Mouse (Mus musculus) stomach, adult 2 months (tissue): ENCODE measurements around the gene Zc3h18. TPM values are rescaled to one million over a fixed set of nuclear protein-coding genes. Genes with fewer than 3 reads are reported as not detected.

ENCODE experiments used
- polyA plus RNA-seq: library from polyadenylated mRNA; depleted of rRNA; stranded (reverse); fragments of >200 nt; gene quantifications from 2 replicates; pipeline ENCODE4 v1.2.3, GENCODE M21; 2012; rRNA removed

The Zc3h18 gene
- polyA plus RNA-seq, result 8.7 and 12.0 TPM in 2 replicates

DNA sequence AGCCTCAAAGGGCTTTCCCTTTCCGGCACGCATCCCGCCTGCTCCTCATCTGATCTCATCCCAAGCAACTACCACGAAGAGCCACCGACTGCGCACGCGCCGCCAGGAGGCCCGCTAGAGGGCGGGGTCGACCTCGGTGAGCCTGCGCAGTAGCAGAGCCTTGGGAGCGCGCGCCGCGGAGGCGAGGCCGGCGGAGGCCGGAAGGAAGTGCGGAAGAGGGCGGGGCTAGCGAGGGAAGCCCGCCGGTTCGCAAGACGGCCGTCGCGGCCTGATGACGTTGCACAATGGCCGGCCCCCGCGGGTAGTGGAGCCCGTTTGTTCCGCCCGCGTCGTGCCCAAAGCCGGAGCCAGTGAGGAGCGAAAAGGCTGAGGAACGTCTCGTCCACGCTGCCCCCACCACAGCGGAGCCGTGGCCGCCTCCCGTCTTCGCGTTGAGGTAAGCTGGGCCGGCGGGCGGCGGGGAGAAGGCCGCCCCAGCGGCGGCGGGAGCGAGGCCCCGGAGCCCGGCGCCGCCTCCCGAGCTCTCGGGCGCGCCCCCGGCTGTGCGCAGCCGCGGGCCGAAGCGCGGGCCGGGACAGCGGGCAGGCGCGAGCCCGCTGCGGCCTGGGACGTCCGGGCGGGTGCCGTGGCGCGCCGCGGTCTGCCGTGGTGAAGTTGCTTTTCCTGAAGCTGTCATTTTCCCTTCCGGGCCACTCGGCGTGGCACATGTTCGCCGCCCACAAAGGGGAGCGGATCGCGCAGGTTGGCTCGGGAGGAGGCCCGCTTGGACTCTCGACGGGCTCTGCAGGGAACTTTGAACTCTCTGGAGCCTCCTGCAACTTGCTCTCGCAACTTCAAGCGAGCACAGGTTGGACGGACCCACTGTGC, at the start of gene Zc3h18:
Gene Zc3h18 (plus strand): TSS at position 245 of the 867 bp plus-strand sequence.

GRCm38 (mm10) chr8:122360696-122361416, 15.6 kb upstream of the Zc3h18 start, which contains the start of gene Trhr2:
TSS of gene Trhr2 (minus strand) at chr8:122360746.

GRCm38 (mm10) chr8:122421376-122422070, 45.1 kb downstream of the Zc3h18 start, which contains the start of gene Il17c:
TSS of gene Il17c (plus strand) at chr8:122422020.

DNA sequence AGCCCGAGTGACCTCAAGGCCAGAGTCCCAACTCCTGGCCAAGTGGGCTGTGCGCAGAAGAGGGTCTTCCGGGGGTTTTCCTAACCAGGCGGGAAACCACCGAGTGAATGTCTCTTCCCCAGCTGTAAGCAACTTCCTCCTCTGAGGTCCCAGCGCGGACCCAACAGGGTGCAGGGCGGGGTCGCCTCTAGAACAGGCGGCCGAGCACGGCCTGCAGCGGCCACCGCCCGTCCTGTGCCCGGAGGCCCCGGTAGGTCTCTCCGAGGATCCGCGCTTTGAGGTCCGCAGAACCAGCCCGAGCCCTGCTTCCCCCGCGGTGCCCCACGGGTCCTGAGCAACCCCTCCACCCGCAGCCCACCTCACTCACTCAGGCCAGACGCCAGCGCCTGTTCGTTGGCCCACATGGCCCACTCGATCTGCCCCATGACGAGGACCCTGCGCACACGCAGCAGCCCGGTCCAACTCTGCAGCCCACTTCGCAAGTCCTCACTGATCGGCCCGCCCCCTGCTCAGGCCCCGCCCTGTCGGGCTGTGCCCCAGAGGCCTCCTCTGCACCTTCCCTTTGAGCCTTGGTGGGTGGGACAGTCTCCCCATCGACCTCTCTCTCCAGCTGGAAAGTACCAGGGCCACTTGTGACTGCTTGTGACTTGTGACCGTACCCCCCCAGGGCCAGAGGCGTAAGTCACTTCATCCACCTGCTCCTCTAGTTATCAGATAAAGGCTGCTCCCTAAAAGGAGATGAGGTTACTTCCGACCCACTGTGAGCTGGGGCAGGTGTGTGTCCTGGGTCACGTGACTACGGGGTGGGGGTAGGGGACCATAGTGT, 56.2 kb downstream of the Zc3h18 start, which contains the start of gene Cyba:
Gene Cyba (minus strand): TSS at position 488 of the 826 bp plus-strand sequence.

GRCm38 (mm10) chr8:122443262-122444006, 67.0 kb downstream of the Zc3h18 start, which contains the start of gene Mvd:
TSS of gene Mvd (minus strand) at chr8:122443422.

DNA sequence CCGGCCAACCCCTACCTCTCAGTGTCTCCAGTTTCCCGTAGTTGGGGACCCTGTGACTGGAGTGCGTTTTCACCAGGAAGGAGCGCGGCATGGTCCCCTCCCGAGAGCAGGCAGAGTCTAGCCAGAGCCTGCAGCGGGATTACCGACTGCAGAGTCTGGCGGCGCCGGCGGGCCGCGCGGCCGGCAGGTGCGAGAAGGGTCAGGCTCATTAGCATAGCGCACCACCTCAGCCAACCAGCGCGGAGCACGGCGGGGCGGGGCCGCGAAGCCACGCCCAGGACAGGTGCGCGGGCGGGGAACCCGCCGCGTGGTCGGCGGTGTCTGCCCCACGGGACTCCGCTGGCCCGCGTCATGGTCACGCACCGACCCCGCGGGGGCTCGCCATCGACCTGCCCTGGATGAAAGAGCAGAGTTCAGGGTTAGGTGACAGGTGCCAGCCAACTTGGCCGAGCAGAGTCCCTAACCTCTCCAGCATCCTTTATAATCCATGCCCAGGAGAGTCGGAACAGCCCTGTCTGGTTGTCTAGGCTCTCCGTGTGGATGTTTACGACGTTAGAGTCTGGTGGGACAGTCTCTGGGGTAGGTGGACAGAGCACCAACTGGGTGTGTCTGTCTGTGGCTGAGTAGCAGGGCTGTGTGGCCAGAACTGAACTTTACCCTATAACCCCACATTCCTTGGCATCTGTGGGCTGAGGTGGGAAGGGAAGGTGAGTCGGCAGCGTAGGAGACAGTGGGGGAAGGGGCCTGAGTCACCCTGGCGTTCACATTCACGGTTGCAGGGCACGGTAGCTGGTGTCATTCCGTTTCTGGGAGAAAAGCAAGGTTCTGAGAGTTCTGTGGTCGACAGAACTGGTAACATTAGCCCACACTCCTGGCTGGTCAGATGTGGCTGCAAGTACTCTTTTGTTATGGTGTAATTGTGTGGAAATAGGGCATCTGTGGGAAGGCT, 84.4 kb downstream of the Zc3h18 start, which contains the start of gene Snai3:
Gene Snai3 (minus strand): TSS at position 210 of the 949 bp plus-strand sequence.

Other genes starting within 250 kb of the Zc3h18 start
- gene Zfpm1, start 94.5 kb upstream of the Zc3h18 start, polyA plus RNA-seq, result 109 and 155 TPM in 2 replicates
- 0.10 and 0.12 TPM in 2 replicates for gene Trhr2, start 15.9 kb upstream of the Zc3h18 start, polyA plus RNA-seq
- gene Il17c, start 45.4 kb downstream of the Zc3h18 start, polyA plus RNA-seq, result 0.62 TPM in 1 of 2 replicates, not detected in the other
- 98.1 and 167 TPM in 2 replicates for gene Cyba, start 56.3 kb downstream of the Zc3h18 start, polyA plus RNA-seq
- 23.8 and 27.7 TPM in 2 replicates for gene Mvd, start 66.8 kb downstream of the Zc3h18 start, polyA plus RNA-seq
- 3.2 and 5.0 TPM in 2 replicates for gene Snai3, start 84.1 kb downstream of the Zc3h18 start, polyA plus RNA-seq
- gene Rnf166, start 99.5 kb downstream of the Zc3h18 start, polyA plus RNA-seq, result 34.2 and 46.6 TPM in 2 replicates
- 20.3 and 26.9 TPM in 2 replicates for gene Ctu2, start 99.5 kb downstream of the Zc3h18 start, polyA plus RNA-seq
- gene Piezo1, start 174.7 kb downstream of the Zc3h18 start, polyA plus RNA-seq, result 41.3 and 43.5 TPM in 2 replicates
- gene Cdt1, start 191.4 kb downstream of the Zc3h18 start, polyA plus RNA-seq, result 8.9 and 27.7 TPM in 2 replicates
- gene Aprt, start 200.3 kb downstream of the Zc3h18 start, polyA plus RNA-seq, result 143 and 230 TPM in 2 replicates
- 3.8 and 5.1 TPM in 2 replicates for gene Galns, start 234.9 kb downstream of the Zc3h18 start, polyA plus RNA-seq
- 70.7 and 75.9 TPM in 2 replicates for gene Trappc2l, start 235.0 kb downstream of the Zc3h18 start, polyA plus RNA-seq
- gene Pabpn1l, start 246.1 kb downstream of the Zc3h18 start, polyA plus RNA-seq, result 0.14 TPM in 1 of 2 replicates, not detected in the other